Mouse (Mus musculus) B cell, adult 2 months (primary cell): Measurements from ENCODE around the gene Fgb.
A peak's percentile ranks its signal among the peaks of the same experiment; 100 is the strongest.

Source experiments
- DNase-seq, 2 experiments: peaks; one replicate each; pipeline ENCODE4 v3.0.0; 2022

Gene Fgb

DNA sequence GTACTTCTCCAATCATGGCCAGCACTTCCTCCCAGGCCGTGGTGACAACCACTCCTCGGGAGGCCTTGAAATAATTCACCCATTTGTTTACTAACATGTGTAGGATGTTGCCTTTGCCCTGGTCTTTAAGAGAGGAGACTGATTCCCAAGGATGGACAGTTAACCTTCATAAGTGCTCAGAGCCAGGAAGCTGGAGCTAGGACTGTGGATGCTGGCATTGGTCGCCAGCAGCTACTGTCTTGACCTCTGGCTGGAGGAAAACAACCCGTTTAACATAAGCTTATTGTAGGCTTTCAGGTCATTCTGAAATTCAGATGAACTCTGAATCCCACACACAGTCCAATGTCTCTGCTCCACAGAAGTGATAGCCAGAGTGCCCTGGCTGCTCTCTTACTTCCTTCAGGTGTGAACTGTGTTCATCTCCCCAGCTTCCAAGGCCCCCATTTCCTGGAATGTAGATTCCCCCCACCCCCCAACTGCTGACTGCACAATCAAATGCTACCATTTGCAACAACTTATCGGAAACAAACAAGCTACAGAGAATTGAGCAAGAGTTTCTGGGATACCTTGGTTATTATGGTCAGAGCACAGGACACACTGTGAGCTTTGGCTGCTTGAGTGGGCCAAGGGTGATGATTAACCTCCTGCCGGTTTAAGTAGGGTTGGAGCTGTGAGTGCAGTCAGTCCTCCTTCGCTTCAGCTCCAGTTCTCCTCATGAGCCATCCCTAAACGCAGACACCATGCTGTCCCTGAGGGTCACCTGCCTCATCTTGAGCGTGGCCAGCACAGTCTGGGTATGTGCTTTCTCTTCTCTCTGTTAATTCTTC lies 24.0 kb downstream of the Fgb start, which contains the start of gene Fga:
TSS of gene Fga (plus strand) at position 602 of the 827 bp plus-strand sequence.
- no peak for DNase-seq

DNA sequence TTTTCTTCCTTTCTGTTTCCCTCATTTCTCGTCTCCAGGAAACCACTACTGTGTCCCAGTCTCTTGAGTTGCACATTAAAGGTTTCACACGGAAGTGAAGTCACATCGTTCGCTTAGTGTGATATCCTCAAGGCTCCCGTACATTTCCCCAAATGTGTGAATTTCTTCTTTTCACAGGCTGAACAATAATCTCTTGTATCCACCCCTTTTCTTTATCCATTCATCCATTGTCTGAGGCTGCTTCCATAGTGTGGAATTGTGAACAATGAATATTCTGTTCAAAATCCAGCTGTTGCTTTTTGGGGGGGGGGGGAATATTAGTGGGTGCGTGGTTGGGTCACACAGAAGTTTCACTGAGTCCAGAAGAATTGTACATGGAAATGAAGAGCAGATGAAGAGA lies 24.6 kb downstream of the Fgb start:
- no peak for DNase-seq

DNA sequence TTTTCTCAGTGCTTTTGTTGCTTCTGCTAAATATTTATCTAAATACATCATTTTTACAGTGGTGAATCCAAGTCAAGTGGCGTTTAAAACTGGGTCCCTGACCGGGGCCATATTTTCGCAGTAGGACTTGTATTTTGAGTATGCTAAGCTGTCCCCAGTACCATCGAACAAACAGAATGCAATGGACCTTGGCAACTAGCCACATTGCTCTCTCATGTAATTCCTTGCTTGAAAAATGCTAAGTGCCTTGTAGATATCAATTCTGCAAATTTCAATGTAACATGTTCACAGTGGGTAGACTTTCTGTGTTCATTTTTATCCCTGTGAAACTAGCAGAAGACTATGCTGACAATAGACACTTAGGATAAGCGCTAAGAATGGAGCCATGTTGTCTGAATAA lies 28.5 kb downstream of the Fgb start:
- no peak for DNase-seq

DNA sequence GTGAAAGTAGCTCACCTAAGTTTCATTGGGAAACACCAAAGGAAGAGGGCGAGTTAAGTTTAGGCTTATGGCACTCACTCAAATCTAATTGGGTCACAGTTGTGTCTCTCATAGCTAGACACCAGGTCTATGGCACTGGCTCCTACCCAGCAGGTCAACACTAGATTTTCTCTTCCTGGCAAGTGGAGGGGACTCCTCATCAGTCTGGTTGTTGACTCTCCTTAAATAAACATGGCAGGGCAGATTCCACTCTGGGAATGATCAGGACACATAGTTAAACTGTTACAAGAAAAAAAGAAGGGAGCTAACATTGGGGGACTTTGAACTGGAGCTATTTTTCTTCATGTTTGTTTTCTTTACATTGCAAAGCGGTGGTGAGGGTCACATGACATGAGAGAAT lies 29.3 kb downstream of the Fgb start:
- no peak for DNase-seq

DNA sequence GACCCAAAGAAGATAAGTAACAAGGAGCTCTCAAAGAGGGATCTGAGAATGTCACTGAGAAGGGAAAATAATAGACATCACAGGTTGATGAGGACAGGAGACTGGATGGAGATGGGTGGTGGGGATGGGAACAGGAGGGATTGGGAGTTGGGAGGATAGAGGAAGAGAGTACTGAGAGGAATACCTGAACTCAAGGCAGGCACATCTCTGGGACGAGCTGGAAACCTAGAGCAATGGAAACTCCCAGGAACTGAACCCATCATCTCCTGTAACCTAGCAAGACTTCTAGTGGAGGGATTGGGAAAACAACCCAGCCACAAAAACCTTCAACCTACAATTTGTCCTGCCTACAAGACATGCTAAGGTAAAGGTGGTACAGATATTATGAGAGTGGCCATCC lies 33.4 kb downstream of the Fgb start:
- DNase-seq = no peak

DNA sequence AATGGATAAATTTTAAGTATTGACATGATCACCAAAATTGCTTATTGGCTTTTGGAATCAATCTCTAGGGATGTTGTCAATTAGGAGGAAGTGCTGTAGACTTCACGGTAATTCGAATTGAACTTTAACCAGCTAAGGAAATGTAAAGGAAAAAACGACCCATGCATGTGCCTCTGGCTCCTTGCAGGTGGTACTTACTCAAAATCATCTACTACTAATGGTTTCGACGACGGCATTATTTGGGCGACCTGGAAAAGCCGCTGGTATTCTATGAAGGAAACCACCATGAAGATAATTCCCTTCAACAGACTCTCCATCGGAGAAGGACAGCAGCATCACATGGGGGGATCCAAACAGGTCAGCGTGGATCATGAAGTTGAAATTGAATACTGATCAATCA lies 35.7 kb downstream of the Fgb start:
- no peak for DNase-seq

DNA sequence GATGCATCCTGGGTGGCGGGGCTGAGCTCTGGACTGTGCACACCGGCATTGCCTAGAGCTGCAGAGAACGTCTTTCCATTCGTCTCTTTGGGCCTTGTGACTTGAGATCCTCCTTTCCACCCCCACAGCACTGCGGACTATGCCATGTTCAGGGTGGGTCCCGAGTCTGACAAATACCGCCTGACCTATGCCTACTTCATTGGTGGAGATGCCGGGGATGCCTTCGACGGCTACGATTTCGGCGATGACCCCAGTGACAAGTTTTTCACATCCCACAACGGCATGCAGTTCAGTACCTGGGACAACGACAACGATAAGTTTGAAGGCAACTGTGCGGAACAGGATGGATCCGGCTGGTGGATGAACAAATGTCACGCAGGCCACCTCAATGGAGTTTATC lies 37.0 kb downstream of the Fgb start:
- DNase-seq = no peak

DNA sequence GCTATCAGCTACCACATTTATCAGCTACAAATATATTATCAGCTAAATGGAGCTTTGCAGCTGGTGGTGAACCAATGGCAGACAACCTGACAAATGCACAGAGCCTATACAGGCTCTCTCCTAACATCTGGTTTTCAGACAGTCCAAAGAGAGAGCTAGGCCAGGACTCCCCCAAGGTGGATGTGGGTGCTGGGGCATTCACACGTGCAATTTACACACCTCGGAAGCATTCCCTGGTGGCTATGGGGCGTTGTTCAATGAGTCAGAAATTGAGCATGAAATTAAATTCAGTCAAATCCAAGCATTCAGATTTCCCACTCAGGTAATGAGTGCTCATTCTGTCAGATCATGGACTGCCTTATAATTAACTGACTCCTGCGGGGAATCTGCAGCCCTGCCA lies 38.1 kb downstream of the Fgb start:
- DNase-seq = no peak

DNA sequence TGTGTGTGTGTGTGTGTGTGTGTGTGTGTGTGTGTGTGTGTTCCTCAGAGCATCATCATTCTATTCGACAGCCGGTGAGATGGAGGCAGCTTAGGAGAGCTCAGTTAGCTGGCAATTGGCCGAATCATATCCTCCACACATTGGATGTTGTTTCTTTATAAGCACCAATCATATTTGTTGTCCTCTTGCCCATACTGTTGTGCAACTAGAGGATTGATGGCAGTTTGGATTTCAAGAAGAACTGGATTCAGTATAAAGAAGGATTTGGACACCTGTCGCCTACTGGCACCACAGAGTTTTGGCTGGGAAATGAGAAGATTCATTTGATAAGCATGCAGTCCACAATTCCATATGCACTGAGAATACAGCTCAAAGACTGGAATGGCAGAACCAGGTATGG lies 38.5 kb downstream of the Fgb start:
- no peak for DNase-seq

DNA sequence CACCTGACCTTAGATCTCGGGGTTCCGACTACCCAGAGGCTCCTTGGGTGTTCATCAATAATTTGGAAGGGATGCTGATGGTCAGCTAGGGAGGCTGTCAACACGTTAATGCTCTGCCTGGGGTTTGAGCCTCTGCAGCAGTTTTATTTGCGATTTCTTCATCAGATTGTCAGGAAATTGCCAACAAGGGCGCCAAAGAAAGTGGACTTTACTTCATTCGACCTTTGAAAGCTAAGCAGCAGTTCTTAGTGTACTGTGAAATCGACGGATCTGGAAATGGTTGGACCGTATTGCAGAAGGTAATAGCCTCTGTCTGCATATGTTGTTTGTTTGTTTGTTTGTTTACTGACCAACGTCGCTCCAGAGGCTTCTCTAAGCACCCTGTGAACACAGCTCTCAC lies 39.4 kb downstream of the Fgb start:
- no peak for DNase-seq

DNA sequence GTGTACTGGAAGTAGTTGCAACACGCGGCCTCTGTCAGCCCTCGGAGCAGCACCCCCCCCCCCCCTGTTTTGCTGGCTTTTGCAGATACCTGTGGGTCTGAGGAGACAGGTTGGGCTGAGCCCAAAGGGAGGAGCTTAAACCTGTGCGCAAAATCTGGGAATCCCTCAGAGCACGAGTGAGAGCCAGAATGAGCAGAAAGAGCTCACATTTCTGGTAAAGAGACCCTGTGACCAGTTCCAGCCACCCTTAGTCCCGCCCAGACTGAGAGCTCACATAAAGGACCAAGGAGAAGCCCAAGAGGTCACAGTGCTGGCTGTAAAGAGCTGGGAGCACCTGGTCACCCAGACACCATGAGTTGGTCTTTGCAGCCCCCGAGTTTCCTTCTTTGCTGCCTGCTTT lies 42.1 kb downstream of the Fgb start, which contains the start of gene Fgg:
TSS of gene Fgg (plus strand) at position 168 of the 400 bp plus-strand sequence.
- no peak for DNase-seq

DNA sequence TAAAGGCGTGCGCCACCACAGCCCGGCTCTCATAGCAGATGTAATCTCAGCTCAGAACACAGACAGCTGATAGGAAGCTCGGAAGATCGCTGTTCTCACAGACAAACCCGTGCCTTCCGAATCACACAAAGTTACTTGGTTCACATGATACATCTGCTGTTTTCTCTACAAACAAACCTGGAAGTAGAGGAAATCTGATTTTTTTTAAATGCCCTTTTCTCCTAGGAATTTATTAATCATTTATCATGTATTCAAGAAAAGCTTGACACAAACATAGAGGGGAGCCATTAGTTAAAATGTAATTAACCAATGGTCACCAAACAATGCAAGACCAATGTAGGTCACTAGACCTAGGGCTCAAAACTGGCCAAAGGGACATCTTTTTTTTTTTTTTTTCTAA lies 44.9 kb downstream of the Fgb start:
- DNase-seq = no peak

DNA sequence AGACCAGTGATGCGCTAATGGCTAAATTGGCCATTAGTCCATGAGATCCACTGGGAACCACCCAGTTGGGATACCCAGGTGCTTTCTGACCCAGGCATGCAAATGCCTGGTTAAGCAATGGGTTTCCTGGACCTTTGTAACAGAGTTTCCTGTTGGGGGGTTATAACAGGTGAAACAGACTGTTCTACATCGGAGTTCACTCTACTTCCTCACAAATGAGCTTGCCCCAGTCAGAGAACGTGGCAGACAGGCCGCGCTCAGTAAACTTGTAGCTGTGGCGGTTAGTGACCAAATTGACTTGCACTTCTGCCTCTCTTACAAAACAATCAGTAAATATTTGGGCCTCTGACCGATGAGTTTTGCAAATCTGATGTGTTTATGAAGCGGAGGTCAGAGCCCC lies 46.6 kb downstream of the Fgb start:
- DNase-seq = no peak

DNA sequence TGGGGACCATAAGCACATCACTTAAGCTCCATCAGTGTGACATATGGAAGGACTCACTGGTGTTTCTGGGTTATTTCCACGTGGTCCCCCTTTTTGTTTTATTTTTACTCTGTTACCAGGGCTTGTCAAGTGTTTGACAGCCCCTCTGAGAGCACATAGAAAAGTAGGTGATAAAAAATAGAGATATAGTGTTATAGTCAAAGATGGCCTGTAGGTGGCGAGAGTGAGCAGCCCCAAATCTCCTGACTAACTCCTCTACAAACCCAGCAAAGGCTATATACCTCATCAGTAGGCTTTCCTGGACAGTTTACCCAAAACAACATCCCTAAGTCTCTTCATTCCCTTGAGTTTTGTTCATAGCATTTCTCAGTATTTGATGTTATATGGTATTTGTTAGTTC lies 47.5 kb downstream of the Fgb start:
- DNase-seq = peak; percentile 41 to 52

DNA sequence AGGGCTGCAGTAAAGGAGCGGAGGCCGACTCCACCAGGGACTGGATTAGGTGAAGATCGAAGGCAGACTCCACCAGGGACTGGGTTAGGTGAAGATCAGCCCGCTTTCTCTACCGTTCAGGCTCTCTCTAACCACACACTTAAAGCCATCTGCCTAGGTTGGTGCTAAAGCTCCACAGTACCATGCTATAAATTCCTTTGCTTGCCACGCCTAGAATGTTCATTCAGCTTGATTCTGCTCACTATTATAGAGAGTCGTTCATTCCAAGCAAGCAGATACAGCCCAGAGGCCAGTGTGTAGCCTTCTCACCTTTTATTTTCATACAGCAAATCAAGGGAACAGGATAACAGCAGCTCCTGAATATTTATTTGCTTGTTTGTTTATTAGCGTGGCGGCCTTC lies 49.7 kb downstream of the Fgb start:
- no peak for DNase-seq

DNA sequence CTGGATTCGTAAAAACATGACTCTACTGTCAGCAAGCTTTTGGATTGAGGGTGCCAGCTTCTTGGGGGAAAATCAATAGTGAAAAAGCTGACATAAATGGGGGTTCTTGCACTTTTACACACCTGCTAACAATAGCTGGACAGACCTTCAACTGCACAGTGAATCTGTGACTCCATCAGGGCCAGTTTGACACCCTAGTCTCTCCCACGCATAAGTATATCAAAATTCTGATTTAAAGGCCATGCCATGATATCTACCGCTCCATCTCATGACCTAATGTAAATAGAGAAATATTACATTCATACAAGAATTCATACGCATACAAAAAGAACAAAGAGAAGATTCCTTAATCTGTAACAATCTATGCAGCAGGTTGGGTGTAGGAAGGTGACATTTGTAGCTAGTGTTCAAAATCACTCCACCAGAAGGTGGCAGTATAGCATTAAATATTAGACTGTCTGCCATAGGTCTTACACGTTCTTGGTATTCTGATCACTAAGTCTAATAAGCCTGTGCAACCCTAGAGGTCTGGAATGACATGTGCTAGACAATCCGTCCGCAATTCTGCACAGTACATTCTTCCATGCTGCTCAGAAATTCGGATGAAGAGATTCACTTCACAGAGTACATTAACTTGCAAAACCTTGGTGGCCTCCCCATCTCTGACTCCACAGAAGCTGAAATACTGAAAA lies 50.7 kb downstream of the Fgb start:
- peak; percentile 40 to 44 for DNase-seq

DNA sequence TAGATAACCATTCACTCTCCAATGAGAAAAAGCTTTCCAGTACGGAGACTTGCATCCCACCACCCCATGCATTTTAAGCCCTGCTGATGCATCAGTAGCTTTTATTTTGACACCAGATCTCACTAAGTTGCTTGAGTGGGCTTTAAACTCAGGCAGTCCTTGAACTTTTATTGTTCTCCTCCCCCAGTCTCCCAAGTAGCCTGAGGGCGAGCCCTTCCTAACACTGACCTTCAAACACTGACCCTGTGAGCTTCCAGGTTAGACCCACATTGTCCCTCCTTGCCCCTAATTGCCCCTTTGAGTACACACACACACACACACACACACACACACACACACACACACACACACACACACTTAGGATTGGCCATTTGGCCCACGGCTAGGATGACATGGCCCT lies 53.0 kb downstream of the Fgb start:
- no peak for DNase-seq

DNA sequence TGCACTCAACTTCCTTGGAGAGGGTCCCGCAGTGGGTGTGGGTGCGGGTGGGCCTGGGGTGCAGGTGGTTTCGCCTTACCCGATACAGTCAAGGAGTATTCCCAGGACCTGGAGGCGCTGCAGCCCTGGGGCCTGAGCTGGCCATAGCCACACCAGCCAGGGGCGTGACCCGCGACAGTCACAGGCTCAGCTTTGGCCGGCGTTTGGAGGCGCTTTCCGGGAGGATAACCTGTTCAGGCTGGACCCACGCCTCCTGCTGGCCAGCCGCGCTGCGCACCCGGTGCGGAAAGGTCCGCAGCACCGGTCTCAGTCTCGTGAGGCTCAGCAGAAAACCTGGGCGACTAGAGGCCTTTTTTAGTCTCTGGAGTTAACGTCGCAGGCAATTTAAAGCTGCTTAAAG lies 54.3 kb downstream of the Fgb start:
- no peak for DNase-seq

DNA sequence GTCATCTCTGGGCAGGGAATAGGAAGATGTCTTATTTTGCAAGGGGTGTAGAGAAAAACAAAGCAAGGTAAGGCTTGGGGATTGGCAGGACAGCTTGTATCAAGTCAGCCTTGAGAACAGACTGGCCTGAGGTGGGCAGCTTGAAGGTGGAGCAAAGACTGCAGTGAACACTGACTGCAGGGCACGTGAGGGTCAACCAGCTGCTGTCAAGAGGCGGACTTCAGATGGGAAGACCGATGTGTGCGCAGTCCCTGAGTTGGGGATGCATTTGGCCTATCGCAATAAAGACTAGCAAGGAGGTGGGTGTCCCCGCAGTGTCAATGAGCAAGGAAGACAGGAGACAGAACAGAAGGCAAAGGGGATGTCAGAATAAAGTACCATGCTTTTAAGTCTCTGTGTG lies 56.7 kb downstream of the Fgb start:
- no peak for DNase-seq

DNA sequence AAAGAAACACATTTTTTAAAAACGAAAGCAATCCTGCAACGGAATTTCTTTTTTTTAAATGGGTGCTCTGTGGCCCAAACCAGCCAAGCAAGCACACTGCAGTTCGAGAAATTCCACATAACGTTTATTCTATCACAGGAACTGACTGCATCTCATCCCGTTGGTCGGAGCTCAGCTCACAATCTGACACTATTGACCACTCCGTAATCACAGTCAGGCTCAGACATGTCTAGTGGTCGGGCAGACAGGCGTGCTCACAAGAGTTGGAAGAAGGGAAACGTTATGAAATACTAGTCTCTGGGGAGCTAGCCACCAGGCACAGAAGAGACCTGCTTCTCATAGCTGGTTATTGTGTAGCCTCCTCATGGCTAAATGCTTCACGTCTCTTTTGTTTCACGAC lies 57.7 kb downstream of the Fgb start:
- no peak for DNase-seq
